Mouse (Mus musculus) urinary bladder, adult 2 months (tissue): ENCODE results near the gene Tgfa. TPM values are rescaled to one million over a fixed set of nuclear protein-coding genes. Genes with fewer than 3 reads are reported as not detected.
A peak's percentile ranks its signal among the peaks of the same experiment; 100 is the strongest.

Experiments
- DNase-seq: peaks from one replicate; pipeline ENCODE4 v3.0.0; 2022; ENCODE audit warnings: low spot score
- polyA plus RNA-seq: library from polyadenylated mRNA; depleted of rRNA; stranded (reverse); fragments of >200 nt; gene quantifications from 2 replicates; pipeline ENCODE4 v1.2.3, GENCODE M21; 2012

Tgfa gene
- polyA plus RNA-seq, 1 experiment: 11.4 TPM

DNA sequence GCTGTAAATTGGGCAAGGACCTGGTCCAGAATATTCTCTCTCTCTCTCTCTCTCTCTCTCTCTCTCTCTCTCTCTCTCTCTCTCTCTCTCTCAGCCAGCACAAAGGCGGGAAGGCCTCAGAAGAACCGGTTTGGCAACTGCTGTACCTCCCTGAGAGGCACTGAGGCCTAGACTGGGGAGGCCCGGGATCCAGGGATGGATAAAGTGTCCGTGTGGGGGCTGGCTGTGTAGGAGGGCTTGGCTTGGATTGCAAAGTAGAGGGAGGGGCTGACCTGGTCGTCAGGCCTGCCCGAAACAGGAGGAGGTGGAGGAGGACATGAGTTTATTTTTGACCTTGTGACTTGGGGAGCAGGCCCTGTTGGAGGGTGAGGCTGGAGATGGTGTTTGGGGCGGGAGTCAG is 27.4 kb downstream of the Tgfa start:
- DNase-seq: peak; percentile 33

DNA sequence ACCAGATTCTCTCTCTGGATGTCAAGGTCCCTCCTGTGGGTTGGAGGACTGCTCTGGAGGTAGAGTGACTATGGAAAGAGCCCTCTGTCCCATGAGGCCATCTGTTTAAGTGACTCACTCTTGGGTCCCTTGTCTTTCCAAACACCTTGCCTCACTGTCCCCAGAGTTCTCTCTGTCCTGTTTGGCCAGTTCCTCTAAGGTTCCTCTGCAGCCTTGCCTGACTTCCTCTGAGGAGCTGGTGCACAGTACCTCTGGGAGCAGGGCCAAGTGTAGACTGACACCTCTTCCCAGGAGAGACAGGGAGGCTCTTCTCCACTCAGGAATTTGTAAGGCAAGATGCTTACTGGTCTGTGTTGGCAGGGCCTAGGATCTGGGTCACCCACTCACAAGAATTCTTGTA is 30.6 kb downstream of the Tgfa start:
- no peak for DNase-seq

DNA sequence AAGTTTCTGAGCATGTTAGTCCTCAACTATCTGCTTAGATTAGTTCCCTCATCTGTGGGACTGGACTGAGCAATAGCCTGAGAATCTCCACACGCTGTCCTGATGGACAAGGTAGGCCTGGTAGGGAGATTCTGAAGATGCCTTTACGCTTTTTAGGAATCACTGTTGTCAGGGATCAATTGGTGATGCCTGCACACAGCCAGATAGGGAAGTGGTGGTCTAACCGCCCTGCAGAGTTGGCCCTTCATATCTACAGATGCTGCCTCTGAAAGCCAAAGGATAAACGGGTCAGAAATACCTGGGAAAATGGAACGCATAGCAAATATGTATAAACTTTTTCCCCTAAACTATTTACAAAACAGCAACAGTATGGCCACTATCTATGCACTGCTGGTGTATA is 37.3 kb downstream of the Tgfa start:
- no peak for DNase-seq

DNA sequence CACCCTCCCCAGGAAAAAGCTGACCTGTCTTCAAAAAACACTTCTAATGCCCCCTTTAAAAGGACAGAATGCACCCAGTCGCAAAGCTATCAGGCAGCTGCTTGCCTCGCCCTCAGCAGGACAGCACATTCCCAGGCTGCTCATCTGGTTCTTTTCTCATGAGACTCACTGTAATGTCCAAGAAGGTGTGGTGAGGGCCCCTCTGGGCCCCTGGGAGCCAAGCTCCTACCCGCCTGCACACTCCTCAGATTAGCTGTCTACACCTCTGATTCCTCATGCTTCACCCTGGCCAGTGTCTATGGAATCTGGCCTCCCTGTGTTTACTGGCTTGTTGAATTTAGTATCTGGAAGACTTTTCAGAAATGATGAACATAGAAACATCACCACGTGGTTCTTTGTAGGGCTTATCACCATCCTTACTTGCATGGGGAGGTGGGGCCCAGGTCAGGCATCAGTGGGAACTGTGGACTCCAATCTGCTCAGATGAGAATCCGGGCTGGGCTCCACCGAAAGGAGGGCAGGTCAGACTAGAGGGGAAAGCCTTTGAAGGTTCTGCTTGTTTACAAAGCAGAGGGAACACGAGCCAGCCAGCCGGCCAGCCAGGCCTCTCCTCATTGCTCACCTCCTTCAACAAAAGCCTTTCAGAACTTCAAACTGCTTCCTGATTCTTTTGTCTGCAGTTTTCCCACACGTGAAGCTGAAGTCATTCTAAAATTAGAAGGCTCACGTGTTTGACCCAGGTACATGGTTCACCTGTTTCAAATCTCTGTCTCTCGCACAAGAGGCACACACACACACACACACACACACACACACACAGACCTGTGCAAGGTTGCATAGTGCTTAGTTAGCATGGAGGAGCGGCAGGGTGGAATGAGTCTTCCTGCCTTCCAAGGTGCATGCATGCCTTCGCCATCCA is 38.7 kb downstream of the Tgfa start:
- DNase-seq: no peak

DNA sequence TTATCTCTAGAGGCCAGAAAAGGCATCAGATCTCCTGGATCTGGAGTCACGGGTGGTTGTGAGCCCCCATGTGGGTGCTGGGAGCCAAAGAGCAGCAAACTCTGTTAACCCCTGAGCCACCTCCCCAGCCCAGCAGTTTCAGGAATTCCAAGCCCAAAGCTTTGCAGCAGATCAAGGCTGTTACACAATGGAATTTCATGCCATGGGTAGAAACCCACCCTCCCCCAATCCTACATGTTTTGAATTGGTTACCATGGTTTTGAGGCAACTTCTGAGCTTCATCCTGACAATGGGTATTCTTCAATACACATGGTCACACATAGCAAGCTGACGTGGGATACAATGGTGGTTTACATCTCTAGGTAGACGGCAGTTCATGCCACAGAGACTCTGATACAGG is 49.8 kb downstream of the Tgfa start:
- no peak for DNase-seq

DNA sequence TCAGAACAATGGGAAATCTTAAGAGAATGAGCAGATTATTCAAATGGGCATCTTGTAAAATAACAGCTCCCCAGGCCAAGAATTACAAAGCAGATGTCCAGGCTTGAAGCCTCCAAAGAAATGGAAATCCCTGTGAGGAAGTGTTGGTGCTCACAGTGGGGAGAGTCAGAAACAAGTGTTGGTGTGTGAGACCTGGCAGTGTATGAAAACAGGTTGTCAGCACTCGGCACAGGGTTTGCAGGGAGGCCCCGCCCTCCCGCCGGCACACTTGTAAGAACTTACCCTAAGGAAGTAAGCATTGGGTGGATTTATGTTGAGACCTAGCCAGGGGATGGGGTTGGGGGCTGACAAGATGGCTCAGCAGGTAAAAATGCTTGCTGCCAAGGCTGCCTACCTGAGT is 50.9 kb downstream of the Tgfa start:
- no peak for DNase-seq

DNA sequence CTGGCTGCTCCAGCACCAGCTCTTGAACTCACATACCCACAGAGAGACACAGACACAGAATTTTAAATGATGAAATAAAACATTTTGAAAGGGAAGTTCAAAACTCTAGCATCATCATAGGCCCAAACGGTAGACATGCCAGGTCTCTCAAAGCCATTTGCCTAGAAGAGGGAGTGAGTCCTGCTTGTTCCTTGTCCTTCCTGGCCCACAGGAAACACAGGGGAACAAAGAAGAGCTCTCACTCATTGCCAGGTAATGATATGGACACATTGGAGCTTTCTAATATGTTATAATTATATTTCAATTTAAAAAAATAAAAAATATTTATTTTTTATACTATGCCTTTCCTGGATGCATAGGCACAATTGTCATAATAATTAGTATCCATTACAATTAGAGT is 53.5 kb downstream of the Tgfa start:
- no peak for DNase-seq

DNA sequence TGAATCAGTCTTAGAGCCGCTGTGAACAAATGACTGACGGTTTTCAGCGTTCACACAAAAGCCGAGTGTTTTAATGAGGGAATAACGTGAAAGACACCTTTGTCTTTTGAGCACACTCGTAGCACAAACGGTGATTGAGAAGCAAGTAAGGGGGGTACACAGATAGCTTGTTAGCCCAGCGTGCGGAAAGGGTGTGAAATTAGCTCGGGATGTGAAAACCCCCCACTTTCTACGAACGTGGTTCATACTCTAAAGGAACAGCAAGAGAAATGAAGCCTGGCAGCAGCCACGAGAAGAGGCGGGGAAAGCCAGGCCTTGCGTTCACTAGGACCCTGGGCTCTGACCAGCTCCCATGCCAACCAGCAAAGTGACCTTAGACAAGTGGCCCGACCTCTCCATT is 54.0 kb downstream of the Tgfa start:
- no peak for DNase-seq

DNA sequence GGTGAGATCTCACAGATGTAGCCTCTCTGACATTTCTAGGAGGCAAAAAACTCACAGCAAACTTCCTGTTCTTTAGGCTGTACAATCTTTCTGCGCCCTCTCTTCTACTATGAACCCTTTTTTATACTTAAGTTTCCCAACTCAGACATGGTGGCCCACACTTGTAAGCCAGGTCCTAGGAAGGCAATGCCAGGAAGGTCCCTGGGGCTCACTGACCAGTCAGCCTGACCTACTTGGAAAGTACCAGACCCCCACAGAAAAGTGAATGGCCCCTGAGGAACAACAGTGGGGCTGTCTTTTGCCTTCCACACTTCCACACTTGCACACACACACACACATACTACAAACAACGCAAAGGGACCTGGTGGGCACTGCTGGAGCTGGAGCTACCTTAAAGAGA is 55.2 kb downstream of the Tgfa start:
- DNase-seq: no peak

DNA sequence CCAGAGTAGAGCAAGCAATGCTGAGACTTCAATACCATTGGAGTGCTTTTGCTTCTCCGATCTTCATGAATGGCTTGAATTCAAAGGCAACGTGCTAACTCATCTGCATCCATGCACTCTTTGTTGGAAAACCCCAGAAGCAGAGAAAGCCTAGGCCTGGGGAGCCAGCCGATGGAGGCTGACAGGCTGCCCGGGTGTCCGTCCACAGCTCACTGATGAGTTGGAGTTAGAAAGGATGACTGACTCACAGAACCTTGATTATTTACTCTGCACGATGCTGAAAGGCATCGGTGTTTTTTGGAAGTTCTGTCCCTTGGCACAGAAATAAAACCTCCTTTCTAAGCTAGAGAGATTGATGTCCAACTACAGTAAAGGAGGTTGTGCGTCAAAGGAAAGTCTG is 55.8 kb downstream of the Tgfa start:
- DNase-seq: no peak

DNA sequence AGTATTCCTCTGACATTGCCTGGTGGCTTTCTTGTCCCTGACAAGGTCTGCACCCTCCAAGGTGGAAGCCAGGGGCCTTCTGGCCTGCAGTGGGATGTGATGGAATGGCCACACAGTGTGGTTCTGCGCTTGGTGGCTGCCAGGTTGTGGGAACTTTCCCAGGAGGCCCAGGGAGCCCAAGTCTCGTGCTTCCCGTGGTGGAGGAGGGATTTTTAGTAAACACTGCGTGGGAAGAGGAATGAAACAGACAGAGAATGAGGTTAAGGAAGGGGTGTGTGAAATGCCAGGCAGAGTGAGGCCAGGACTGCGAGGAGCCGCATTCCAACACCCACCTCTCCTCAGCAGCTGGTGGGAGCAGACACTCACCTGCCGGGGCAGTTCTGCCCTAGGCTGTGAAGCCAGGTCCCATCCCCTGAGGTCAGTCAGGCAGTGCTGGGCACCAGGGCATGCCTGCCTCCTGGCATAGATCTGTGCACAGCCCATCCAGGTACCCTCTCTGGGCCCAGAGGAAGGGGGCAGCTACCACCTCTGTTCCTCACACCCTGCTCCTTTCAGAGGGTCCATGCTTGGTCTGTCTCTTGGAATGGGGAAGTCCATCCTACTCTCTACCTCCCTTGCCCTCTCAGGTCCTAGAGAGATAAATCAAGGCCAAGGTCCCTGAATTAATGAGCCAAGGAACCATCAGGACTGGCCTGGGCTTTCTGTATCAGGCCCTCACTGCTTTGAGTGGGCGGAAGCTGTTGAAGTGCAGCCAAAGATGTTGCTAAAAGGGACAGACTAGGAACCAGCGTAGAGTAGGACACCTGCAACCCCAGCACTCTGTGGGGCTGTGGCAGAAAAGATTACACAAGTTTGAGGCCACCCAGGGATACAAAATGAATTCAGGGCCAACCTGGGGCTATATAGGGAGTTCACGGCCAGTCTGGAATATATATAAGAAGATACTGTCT is 57.4 kb downstream of the Tgfa start:
- DNase-seq: no peak

DNA sequence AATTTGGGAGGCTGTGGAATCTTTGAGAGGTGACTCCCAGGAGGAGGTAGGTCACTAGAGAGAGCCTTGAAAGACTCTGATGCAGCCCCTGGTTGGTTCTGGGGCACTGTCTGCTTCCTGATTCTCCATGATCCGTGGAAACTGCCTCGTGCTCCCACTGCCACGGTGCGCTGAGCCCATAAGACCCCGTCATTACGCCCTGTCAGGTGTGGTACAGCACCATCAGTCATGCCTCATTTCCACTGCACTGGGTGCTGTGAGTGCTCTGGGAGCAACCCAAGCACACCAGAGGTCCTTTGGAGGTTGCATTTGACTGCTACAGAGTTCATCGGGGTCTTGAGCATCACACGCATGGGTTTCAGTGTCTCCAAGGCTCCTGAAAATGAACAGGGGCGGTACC is 60.9 kb downstream of the Tgfa start:
- no peak for DNase-seq

DNA sequence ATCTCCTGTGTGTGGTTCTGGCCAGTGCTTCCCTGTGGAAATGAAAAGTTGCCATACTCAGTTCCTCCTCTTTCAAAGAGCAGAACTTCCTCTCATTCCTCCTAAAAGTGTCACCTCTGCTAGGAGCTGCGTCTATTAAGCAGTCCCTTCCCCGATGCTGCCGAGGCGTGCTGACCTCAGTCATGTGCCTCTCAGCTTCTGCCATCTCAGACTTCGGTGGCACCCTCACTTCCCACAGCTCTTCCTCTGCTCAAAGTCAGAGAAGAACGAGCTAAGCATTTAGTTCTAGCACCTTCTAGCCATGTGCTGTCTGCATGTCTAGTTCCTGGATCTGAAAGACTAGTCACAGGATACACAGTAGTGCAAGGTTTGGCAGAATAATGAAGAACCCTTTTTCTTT is 64.2 kb downstream of the Tgfa start:
- DNase-seq: no peak

DNA sequence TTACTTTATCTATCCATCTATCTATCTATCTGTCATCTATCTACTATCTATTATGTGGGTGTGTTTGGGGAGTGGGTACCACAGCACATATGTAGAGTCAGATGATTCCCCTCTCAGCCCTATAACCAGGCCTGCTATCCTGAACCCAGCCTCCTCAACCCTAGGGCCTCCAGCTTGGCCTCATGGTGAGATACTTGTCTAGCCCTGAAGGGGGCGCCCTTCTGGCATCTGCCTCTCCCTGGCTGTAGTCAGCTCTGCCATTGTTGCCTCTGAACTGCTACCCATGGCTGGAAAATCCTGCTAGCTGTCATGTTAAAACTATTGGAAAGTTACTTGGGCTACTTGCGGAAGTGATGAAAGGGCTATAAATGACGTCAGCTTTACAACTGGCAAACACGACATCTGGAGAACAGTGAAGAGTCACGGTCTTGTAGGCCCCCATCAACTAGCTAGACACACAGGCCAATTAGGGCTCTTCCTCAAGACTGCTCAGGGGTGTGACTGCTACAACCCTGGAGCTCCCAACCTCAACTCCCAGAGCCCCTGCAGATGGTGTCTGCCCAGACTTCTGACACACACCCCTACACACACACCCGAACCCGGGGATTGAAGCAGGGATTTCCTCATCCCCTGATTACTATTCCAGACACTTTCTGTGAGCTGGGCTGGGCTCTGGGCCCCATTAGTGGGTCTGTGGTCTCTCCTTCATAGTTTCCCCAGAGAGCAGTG is 65.5 kb downstream of the Tgfa start:
- DNase-seq: no peak

DNA sequence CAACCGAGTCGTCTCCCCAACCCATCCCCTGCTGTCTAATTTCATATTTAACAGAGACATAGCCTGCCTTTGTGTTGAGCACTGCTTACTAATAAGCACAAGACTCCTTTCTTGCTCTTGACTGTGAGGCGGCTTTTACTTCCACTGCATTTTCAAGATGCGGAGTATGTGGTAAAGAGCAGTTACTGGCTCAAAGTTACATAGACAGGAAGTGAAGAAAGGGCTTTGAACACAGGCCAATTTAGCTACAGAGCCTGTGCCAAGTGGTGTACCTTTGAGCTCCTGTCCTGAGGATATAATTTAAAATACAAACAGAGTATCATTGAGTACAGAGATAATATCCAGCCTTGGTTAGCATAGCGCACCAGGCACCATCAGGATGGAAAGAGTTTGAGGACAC is 71.8 kb downstream of the Tgfa start:
- DNase-seq: no peak

DNA sequence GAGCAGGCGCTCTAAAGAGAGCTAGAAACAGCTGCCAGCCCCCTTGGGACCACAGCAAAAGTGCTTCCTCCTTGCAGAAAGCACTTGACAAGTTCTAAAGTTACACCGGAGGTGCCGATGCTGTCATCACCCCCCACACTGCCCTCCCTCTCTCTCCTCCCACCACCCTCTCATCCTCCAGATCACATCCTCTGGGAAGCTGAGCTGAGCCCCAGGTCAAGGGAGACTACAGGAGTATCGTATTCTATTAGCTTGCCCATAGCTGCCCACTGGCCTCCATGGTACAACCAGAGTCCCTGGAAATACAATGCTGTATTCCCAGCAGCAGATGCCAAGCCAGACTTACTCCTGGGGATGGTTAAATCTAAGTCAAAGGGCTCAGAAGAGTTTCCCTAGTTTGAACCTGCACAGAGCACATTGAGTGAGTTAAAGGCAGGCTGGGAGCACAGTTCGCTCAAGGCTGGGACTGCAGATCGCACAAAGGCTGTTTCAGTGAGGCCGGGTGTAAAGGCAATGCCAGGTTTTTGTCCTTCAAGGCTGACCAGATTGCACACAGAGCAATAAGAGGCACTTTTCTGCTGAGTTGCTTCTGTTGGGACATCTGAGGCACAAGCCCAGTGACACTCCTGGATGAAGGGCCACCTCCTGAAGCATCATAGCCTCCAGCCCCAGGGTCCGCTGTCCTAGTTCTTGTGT is 75.5 kb downstream of the Tgfa start:
- DNase-seq: no peak

DNA sequence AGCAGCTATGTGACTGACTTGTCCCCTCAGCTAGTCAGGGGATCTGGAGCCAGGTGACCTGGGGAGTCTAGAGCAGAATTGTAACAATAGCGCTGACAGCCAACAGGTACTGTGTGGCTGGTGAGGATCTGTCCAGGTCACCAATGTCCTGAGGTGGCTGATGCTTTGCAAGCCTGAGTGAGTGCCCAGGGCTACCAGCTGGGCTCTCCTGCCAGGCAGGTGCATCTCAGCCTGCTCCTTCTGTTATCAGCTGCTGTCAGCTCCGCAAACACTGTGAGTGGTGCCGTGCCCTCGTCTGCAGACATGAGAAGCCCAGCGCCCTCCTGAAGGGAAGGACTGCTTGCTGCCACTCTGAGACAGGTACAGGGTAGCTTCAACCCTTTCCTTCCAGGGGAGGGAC is 76.1 kb downstream of the Tgfa start:
- DNase-seq: no peak

DNA sequence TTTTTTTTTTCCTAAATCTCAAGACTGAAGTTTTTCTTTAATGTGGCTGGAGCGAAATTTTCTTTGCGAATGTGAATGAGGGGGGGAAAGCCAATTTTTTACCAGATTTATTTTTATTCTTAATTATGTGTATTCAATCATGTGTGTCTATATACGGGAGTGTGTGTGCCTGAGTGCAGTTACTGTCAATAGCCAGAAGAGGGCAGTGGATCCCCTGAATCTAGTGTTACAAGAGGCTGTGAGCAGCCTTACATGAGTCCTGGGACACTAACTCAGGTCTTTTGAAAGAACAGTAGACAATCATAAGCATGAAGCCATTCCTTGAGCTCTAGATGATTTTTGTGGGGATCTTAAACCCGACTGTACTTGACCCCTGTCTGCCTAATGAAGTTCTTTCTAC is 80.7 kb downstream of the Tgfa start:
- DNase-seq: no peak

DNA sequence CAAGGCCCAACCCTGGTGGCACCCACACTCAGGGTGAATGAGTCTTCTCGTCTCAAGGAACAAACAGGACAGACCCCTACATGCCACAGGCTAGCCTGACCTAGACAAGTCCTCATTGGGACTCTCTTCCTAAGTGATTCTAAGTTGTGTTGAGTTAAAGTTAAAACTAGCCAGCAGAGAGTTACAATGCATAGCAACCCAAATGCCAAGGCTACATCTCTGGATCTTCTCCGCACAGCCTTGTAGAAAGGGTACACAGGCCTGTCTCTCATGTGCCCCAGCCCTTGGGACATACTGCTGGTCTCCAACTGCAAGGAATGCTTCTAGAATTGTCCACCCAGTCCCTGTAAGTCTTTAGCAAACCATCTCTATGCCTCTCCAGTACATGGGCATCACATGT is 81.8 kb downstream of the Tgfa start:
- no peak for DNase-seq

DNA sequence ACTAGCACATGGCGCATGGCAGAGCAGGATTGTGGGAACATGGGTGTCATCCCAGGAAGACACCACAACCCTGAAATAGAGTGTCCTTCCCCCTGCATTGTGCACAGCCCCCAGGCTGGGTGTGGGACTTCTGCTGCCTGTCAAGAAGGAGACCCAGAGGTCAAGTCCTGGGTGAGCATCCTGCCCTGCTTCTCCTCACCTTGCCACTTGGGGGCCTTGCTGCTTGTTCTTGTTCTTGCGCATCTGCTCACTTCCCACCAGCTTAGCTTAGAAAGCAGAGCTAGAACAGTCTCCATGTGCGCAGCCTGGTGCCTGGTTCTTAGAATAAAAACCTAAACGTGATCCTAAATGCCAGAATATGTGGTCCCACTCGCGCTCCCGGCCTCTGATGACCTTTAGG is 82.6 kb downstream of the Tgfa start:
- DNase-seq: no peak

DNA sequence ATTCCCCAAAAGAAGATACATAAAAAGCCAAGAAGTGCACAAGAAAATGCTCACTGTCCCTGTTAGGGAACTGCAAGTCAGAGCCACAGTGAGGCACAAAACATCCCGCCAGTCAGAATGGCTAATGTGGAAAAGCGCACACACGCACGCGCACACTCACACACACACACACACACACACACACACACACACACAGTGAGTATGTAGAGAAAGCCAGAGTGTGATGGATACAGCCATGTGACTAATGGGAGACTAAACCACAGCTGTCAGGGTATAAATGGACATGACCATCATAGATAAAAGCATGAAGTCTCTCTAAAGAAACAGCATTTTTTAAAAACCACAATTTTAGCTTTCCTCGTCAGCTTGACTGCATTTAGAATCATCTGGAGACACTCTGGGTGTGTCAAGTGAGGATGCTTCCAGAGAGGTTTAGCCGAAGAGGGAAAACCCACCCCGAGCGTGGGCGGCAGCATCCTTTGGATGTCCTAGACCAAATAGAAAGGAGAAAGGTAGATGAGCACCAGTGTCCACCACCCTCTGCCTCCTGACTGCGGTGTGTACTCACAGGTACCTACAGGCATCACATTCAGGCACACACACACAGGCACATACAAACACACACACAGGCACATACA is 86.7 kb downstream of the Tgfa start:
- no peak for DNase-seq
